Mouse (Mus musculus): Measurements from ENCODE around the gene Mettl16.

Mettl16 gene

DNA sequence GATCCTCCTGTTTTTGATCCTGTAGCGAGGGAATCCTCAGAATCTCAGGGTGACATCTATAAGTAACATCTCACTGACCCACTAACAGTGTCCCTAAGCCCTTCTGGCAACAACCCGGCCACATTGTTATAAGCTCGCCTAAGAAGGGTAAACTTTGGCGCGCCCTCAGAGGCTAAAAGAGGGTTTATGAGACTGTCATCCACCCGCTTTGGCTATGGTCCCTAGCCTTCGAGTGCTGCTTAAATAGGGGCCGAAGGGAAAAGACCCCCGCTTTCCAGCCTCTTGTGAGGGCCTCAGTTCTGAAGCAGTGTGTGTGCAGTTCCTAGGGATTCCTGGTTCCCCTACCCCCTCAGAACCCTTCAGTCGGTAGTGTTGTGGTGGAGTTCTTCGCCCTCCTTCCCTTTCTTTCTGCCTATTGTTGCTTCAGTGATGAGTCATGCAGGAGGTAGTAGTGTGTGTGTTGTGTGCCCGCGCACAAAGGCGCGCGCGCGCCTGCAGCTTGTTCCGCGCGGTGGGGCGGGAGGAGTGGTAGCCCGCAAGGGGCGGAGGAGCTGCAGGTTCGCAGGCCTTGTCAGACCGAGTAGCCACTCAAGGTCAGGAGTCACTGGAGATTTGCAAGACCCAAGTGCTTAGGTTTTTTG, 62.0 kb downstream of the Mettl16 start:
- peak; percentile 76 for DNase-seq

DNA sequence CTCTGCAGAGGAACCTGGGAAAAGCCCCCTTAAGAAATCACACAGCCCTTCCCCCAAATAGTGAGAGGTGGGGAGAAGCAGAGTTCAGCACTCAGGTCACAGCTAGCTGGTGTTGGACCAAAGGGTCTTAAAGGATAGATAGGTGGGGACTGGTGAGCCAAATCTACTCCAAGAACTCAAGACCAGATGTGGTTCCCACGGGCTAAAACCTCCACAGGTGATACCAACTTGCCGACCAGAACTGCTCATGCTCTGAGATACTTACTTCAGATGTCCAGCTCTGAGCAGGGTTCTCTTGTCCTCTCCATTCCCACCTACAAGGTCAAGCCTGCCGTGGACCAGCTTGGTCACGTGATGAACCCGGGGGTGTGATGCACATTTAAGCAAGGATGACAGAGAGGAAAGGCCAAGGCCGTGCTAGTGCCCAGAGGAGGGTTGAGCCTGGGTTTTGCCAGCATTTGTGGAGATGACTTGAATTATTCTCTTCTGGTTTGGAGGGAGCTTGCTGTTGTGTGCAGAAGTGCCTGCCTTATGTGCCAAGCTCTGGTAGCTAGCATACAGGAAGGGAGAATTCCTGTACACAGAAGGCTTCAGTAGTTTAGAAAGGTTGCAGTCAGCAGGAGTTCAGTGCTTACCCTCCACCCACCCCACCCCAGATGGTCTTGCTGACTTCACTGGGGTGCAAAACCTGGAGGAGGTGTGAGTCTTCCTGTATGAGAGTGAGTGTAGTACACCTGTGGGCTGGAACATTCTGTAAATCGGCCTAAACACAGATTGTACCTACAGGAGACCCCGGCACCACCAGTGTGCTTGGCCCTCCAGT, 63.1 kb downstream of the Mettl16 start:
- peak in 1 of 2 experiments; percentile 10 for DNase-seq

DNA sequence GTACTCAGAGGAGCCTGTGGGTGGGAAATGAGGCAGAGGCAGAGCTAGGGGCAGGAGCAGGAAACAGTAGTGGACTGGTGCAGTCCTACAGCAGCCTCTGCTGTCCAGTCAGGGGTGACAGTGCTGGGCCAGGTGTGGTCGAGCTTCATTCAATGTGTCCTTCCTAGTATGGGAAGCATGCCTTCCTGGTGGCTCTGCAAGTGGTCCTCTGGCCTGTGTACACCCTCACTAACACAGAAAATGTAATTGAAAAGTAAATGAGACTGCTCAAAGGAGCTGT, 63.7 kb downstream of the Mettl16 start:
- DNase-seq = no peak

DNA sequence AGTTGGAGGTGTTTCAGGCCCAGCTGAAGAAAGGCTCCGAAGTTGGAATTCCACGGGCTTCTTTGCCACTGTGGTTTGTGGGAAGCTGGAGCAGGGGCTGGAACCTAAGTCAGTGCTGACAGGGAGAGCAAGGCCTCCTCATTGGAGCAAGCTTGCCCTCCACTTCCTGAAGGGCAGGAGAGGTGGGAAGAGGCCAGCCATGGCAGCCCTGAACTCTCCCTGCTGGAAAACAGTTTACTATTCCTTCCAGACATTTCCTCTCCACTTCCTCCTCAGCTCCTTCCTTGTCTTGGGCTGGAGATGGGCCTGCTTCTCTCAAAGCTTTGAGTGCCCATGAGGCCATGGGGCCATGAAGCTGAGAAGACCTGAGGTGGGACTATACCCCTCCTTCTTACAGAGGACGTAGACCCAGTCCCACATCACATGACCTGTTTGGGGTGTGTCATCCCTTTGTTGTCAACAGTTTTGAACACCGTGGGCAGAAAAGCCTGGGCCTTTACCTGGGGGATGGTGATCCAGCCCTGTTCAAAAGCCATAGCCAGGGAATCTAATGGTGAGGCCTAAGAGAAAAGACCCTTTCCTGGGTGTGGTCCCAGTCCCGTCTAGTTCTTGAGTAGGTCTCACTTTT, 64.1 kb downstream of the Mettl16 start:
- no peak for DNase-seq

DNA sequence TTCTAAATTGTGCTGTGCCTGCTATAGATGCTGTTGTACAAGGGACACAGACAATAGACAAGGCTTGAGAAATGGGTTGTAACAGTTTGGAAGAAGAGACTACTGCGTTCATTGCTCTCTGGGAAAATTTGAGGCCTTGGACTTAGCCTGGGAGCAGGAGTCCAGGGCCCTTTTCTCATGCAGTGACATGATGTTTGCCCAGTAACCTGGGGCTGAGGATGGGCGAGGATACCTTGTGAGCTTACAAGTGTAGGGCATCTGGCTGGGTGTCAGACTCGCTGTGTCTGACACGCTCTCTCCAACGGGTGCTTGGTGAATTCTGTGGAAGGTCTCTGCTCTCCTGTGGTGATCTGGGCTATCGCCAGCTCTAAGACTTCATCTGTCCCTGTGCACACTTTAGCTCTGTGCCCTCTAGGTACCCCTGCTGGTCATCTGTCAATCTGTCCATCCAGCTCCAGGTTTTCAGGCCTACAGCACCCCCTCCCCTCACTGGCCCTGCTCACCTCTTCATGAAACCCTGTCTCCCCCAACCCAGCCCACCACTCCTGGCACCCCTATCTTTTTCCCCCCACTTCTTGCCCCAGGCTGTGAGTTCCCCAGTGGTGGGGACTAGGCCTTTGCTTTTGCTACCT, 65.1 kb downstream of the Mettl16 start:
- no peak for DNase-seq

DNA sequence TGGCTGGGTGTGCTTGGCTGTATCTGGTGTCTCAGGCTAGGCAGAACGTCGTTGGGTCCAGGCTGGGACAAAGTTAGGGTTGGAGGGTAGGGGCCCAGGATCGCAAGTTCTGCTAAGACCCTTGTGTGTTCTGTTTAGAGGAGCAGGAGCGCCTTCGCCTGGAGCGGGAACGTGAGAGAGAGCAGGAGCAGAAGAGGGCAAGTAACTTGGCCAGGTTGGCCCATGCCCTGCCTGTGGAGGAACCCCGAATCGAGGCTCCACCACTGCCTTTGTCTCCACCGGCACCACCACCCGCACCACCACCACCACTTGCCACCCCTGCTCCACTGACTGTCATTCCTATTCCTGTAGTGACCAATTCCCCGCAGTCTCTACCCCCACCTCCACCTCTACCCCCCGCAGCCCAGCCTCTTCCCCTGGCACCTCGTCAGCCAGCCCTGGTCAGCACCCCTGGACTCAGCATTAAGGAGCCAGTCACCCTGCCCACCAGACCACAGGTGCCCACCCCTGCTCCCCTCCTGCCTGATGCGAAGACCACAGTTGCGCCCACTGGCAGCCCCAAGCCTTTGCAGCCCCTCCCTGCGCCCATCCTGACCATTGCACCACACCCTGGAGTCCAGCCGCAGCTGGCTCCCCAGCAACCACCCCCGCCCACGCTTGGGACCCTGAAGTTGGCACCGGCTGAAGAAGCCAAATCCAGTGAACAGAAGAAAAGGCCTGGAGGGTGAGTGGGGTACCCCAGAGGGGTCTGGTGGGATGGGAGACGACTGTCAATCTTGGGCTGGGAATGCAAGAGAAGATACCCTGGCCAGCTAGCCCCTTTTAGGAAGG, 65.8 kb downstream of the Mettl16 start:
- peak in 1 of 2 experiments; percentile 5 for DNase-seq

DNA sequence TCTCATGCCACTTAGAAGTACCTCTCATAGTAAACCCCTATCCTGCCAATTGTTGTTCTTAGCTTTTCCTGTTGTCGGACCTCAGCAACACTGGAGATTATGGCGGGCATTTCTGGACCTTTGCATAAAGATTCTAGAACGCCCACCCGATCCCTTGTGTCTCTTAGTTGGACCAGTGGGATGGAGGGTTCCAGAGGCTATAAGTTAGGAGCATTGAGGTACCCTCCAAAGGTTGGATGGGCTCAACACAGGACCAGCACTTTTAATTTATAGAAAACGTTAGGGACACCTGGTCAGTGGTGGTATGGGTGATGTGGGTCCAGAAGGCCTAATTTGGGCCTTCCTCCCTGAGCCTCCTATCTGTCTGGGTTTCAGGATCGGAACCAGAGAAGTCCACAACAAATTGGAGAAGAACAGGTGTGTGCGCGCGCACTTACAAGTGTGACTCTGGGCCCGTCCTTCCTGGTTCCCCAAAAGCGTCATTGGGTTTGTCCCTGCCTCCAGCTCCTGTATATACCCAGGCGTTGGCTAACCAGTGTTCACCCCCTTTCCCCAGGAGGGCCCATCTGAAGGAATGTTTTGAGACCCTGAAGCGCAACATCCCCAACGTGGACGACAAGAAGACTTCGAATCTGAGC, 66.5 kb downstream of the Mettl16 start:
- no peak for DNase-seq

DNA sequence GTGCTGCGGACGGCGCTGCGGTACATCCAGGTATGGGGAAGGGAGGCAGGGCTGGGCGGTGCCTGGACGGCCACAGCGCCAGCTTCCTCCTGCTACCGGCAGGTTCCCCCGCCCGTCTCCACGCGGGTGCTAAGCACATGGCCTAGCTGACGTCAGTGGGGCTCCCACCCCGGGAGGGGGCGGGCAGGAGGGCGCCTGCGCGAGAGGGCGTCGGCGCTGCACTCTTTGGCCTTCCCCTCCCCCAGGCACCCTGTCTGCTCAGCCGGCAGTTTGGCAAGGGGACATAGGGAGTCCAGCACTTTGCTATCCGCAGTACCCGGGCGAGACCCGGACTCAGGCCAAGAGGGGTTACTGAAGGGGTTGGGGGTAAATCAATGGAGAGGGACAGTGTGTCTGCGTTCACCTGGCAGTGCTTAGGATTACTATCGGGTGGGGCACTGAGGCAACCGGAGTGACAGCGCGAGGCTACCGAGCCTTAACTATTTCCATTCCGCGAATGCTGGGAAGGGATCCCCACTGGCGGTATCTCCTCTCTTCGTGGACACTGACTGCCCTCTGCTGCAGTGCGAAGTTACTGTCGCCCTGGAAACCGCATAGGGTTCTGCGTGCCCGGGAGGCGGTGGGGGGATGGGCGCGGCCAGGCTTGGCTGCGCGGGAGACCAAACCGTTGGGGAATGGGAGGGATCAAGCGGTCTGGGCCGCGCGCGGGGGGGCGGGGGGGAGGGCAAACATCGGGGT, 67.2 kb downstream of the Mettl16 start:
- DNase-seq = peak; percentile 99

DNA sequence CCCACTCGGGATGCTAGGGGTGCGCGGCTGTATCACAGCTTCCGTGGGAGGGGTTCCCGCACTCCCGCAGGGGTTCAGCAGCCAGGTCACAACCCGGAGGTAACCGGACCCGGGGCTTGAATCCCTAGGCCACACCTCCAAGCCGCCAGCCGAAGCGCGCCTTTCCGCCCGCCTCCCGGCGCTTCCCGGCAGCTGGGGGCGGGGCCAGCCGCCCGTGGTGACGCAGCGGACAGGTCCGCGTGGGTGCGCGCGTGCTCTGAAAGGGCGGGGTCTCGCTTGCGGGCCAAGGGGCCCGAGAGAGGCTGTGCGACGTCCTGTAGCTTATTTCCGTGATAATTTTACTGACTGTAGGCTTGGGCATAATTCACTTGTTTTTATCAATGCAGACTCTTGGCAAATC, 67.8 kb downstream of the Mettl16 start:
- DNase-seq = peak; percentile 97 to 98

DNA sequence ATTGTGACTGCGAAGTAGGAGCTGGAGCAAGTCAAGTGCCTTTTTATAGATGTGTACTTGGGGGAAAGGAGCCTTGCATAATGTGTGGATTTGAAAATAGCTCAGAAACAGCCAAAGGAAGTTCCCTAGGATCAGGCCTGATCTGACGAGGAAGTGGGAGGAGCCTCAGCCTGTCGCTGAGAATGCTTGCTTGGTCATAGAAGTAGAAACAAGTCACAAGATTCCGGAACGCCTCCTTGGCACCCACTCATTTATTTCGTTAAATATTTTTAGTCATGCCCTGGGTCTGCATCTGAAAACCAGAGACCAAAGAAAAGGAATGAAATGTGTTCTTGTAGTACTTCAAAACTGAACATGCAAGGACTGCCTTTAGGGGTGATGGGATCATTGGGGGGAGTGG, 68.3 kb downstream of the Mettl16 start:
- peak; percentile 78 to 81 for DNase-seq

DNA sequence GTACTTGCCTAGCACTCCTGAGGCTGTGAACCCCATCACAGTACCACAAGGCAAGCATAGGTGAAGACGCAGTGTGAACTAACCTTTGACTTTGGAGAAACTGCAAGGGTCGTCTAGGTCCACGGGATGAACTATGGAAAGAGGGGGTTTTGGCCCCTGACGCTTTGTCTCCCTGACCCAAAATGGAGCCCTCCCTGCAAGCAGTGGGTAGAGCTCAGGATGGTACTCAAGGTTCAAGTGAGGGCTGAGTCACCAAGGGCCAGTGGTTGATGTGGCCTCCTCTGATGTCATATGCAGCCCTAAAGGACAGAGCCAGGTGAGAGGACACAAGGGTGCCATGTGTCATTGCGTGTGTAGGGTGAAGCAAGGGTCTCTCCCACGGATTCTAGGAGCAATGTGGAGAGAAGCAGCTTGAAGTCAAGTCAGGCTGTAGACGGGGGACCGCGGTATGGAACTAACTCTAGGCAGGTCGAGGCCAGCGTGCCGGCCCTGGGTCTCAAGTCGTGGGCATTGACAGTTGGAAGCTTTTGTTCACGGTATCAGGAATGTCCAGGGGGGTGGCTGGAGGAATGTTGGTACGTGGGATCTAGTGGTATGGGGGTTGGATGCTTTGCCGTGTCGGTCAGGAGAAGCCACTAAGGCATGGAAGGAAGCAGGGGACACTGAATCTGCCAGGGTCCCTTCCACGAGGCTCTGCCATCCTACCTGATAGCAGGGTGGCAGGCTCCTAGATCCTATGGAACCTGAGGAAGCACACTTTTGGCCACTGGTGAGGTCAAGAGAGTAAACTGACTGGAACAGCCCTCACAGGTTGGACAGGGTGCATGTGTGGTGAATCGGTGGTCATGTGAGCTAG, 69.5 kb downstream of the Mettl16 start:
- DNase-seq = no peak

DNA sequence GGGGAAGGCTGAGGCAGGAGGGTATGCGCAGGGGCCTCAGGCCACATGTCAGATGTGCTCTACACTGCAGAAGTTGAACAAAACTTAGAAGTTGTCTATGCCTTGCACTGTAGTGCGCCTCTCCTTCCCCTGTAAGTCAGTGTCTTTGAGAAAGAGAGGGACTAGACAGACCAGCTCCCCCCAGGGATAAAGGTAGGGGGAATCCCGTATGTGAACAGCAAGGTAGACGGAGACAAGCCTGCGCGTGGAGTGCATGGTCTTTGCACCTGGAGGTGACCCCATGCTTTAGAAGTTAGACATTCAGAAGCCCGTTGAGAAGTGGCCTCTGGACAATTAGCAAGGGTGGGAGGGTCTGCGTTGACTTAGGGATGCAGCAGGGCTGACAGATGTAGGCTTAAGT, 70.1 kb downstream of the Mettl16 start:
- DNase-seq = no peak

DNA sequence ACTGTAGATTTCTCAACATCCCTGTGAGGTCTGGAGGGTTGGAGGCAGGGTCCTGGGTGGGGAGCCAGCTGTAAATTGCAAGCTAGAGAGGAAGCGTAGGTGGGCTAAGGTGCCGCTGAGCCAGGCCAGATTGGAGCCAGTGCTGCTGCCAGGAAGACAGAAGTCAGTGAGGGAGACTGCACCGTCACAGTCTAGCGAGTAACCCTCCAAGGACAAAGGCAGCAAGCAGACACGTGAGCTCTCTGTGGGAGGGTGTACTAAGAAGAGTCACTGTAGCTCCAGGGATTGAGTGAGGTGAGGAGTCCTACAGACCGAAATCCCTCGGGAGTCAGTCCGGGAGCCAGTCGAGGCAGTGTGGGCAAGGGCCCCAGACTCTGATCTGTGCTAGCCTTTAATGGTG, 70.7 kb downstream of the Mettl16 start:
- no peak for DNase-seq

DNA sequence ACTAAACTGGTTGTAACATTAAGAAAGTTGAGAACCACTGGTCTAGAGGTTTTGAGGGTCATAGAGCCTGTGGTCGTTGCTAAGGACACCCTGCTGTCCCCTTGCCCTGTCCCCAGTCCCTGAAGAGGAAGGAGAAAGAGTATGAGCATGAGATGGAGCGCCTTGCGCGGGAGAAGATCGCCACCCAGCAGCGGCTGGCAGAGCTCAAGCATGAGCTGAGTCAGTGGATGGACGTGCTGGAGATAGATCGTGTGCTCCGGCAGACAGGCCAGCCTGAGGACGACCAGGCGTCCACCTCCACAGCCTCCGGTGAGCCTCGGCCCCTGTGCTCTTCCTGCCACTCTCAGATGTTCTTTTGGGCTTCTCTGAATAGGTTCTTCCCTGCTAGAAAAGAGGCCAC, 71.4 kb downstream of the Mettl16 start:
- no peak for DNase-seq

DNA sequence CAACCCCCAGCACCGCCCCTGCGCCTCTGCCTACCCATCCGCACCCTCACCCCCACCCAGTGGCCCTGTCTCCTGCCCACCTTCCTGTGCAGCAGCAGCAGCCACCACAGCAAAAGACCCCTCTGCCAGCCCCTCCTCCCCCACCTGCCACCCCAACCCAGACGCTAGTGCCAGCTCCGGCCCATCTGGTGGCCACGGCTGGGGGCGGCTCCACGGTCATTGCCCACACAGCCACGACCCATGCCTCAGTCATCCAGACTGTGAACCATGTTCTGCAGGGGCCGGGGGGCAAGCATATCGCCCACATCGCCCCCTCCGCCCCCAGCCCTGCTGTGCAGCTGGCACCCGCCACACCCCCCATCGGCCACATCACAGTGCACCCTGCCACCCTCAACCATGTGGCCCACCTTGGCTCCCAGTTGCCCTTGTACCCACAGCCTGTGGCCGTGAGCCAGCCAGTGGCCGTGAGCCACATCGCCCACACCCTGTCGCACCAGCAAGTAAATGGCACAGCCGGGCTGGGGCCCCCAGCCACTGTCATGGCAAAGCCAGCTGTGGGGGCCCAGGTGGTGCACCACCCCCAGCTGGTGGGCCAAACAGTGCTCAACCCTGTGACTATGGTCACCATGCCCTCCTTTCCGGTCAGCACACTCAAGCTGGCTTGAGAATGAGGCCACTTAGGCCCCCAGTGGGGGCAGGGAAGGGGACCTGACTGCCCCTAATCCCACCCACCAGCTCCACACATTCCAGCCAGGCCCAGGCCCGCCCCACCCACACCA, 72.2 kb downstream of the Mettl16 start:
- no peak for DNase-seq

DNA sequence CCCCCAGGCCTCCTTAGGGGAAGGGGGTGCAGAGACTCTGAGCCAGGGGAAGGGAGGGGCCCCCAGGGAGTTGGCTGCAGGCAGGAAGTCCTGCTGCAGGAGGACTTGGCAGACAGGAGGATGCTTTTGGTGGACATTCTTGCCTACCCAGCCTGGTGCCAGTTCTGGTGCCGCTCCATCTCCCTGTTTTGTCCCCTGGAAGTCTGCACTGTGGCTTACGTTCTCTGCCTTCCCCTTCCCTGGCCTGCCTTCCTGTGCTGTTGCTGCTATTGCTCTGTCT, 72.7 kb downstream of the Mettl16 start:
- no peak for DNase-seq

DNA sequence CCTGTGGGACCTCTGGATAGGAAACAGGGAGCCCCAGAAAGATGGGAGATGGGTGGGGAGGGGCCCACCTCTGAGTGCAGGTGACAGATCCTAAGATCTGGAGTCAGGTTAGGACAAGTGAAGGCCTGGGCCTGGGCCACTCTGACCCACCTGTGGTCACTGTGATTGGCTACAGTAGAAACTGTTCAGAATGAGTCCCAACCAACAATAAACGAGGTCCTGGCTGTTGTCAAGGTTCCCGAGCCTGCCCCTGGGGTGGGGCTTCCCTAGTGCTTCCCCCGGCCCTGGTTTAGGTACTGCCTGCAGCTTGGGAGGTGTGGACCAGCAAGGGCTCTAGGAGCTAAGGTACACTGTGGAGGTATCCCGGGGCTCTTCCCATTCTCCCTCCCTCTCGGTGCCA, 73.1 kb downstream of the Mettl16 start:
- DNase-seq = no peak

DNA sequence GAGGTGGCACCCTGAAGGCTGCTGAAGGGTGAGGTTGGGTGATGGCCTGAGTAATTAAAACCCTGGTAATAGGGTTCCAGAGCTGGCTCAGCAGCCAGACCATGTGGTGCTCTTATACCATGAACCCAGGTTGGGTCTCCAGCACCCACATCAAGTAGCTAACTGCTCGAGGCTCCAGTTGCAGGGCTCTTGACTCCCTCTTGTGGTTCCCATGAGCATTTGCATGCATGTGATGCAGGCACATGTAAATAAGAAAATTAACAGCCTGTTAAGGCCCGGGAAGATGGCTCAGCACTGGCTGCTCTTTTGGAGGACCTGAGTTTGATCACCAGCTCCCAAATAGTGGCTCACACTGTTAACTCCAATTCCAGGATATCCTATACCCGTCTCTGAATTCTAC, 75.2 kb downstream of the Mettl16 start:
- peak; percentile 39 for DNase-seq

DNA sequence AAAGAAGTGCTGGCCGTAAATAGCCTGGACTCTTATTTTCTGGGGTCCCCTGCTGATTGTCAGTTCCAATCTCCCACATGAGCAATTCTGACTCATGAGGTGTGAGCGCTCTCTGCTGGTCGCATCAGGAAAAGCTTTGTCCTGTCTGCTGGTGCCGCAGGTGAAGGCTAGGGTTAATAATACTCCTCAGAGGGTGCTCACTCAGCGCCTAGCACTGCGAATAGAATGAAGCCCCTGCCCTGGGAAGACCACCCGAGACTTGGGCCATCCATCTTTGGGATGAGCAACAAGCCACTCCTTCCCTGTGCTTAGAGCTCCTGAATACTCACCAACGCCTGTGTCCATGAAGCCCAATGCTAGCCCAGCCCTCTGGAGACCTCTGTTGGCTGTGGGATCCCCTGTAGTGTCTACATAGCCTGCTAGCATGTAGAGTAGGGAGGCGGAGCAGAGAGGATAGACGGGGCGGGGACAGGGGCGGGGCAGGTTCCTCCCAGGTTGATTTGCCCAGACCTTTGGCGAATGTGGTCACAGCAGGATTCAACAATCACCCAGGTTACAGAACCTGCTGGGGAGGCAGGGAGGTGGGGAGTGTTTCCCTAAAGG, 77.4 kb downstream of the Mettl16 start:
- DNase-seq = peak; percentile 85 to 87
